Mouse (Mus musculus): ENCODE data around the gene Zfyve26. TPM values are rescaled to one million over a fixed set of nuclear protein-coding genes. Genes with fewer than 3 reads are reported as not detected.

Zfyve26 gene
- polyA plus RNA-seq, 1 experiment from 2014 or later, result 7.0 TPM

- no peak for ATAC-seq
- no peaks in the 10 kb centered on the region for H3K4me1 ChIP-seq (ENCODE audit: control insufficient read depth, insufficient read depth, low read depth, low read length)
- WGBS, result 93% methylated on average over 6 of the region's 6 CpGs
- peaks cover 36% of the 10 kb centered on the region for H3K36me3 ChIP-seq (ENCODE audit: control insufficient read depth, insufficient read depth, low read length)
- H3K9ac ChIP-seq (ENCODE audit: low read depth, low read length), result no peak overlapping the region
- H3K27me3 ChIP-seq (replicated peaks; ENCODE audit: control insufficient read depth, insufficient read depth, low read length), result no peaks in the 10 kb centered on the region
- no peak overlapping the region for H3K4me2 ChIP-seq (ENCODE audit: low read length)
- H3K9me3 ChIP-seq (ENCODE audit: control insufficient read depth, low read length), result no peaks in the 10 kb centered on the region
- H3K4me3 ChIP-seq (ENCODE audit: low read length), result no peak overlapping the region
- no peak overlapping the region for H3K27ac ChIP-seq (ENCODE audit: low read depth, low read length)
Measured at GRCm38 (mm10) chr12:79242921-79243320, 53.2 kb downstream of the Zfyve26 start.

DNA sequence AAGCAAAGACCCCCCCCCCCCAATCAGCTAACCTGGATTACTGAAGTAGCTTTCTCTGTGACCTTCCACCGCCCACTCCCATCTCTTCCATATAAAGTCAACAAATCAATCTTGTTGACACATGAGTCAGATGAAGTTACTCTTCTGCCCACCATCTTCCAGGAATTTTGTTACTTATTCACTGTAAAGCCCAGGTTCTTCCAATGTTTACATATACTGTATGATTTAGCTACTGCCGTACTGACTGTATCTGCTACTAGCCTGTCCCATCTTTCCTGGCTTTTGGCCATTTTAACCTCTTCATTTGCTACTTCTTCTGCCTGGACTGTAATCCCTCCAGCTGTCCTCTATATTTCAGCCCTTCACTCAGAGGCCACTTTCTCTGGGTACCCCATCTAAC is 54.1 kb downstream of the Zfyve26 start:
- Histone ChIP-seq H3K27me3 (replicated peaks; ENCODE audit: control insufficient read depth, insufficient read depth, low read length) (no peaks in the 10 kb centered on the region), H3K4me2 (ENCODE audit: low read length) (no peak overlapping the region), H3K4me1 (ENCODE audit: control insufficient read depth, insufficient read depth, low read depth, low read length) (no peaks in the 10 kb centered on the region), H3K27ac (ENCODE audit: low read depth, low read length) (no peak overlapping the region), H3K4me3 (ENCODE audit: low read length) (no peak overlapping the region), H3K9ac (ENCODE audit: low read depth, low read length) (no peak overlapping the region), H3K36me3 (ENCODE audit: control insufficient read depth, insufficient read depth, low read length) (peaks cover 38% of the 10 kb centered on the region), H3K9me3 (ENCODE audit: control insufficient read depth, low read length) (no peaks in the 10 kb centered on the region)
- 87% methylated on average over 2 of the region's 2 CpGs for WGBS
- no peak for ATAC-seq

GRCm38 (mm10) chr12:79235485-79236080 is 60.5 kb downstream of the Zfyve26 start:
- H3K36me3 ChIP-seq (ENCODE audit: control insufficient read depth, insufficient read depth, low read length), result peaks cover 28% of the 10 kb centered on the region
- no peaks in the 10 kb centered on the region for H3K9me3 ChIP-seq (ENCODE audit: control insufficient read depth, low read length)
- H3K4me3 ChIP-seq (ENCODE audit: low read length), result no peak overlapping the region
- H3K4me2 ChIP-seq (ENCODE audit: low read length), result no peak overlapping the region
- ATAC-seq, result no peak
- H3K27me3 ChIP-seq (replicated peaks; ENCODE audit: control insufficient read depth, insufficient read depth, low read length), result no peaks in the 10 kb centered on the region
- H3K4me1 ChIP-seq (ENCODE audit: control insufficient read depth, insufficient read depth, low read depth, low read length), result no peaks in the 10 kb centered on the region
- H3K27ac ChIP-seq (ENCODE audit: low read depth, low read length), result no peak overlapping the region
- 65% methylated on average over 11 of the region's 11 CpGs for WGBS
- no peak overlapping the region for H3K9ac ChIP-seq (ENCODE audit: low read depth, low read length)

DNA sequence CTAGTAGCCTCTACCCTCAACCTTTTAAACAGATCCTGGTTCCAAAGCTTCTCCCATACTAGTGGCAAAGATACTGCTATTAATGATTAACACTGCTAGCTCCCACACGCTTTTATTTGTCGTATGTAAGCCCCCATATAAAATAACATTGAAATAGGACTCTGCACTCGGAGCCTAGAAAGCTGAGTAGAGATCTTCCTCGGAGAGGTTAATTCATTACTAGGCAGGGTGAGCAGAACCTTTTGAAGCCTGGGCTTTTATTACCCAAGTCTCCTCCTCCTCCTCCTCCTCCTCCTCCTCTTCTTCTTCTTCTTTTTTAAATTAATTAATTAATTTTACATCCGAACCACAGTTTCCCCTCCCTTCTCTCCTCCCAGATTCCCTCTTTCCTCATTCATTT is 78.6 kb downstream of the Zfyve26 start:
- no peak for ATAC-seq
- H3K9me3 ChIP-seq (ENCODE audit: control insufficient read depth, low read length), result no peaks in the 10 kb centered on the region
- H3K36me3 ChIP-seq (ENCODE audit: control insufficient read depth, insufficient read depth, low read length), result no peaks in the 10 kb centered on the region
- H3K4me3 ChIP-seq (ENCODE audit: low read length), result no peak overlapping the region
- H3K27me3 ChIP-seq (replicated peaks; ENCODE audit: control insufficient read depth, insufficient read depth, low read length), result no peaks in the 10 kb centered on the region
- H3K9ac ChIP-seq (ENCODE audit: low read depth, low read length), result no peak overlapping the region
- 65% methylated on average over 5 of the region's 5 CpGs for WGBS
- H3K4me1 ChIP-seq (ENCODE audit: control insufficient read depth, insufficient read depth, low read depth, low read length), result no peaks in the 10 kb centered on the region
- no peak overlapping the region for H3K27ac ChIP-seq (ENCODE audit: low read depth, low read length)
- H3K4me2 ChIP-seq (ENCODE audit: low read length), result no peak overlapping the region

GRCm38 (mm10) chr12:79211447-79211846 is 84.7 kb downstream of the Zfyve26 start:
- ATAC-seq, result no peak
- Histone ChIP-seq H3K4me1 (ENCODE audit: control insufficient read depth, insufficient read depth, low read depth, low read length) (no peaks in the 10 kb centered on the region), H3K4me3 (ENCODE audit: low read length) (no peak overlapping the region), H3K9me3 (ENCODE audit: control insufficient read depth, low read length) (no peaks in the 10 kb centered on the region), H3K9ac (ENCODE audit: low read depth, low read length) (no peak overlapping the region), H3K4me2 (ENCODE audit: low read length) (no peak overlapping the region), H3K36me3 (ENCODE audit: control insufficient read depth, insufficient read depth, low read length) (no peaks in the 10 kb centered on the region), H3K27ac (ENCODE audit: low read depth, low read length) (no peak overlapping the region), H3K27me3 (replicated peaks; ENCODE audit: control insufficient read depth, insufficient read depth, low read length) (no peaks in the 10 kb centered on the region)
- WGBS, result 91% methylated on average over 8 of the region's 8 CpGs

- Histone ChIP-seq H3K27ac (ENCODE audit: low read depth, low read length) (no peak within 1 kb of the TSS), H3K4me2 (ENCODE audit: low read length) (peak within 1 kb of the TSS; percentile 65), H3K36me3 (ENCODE audit: control insufficient read depth, insufficient read depth, low read length) (no peaks in the 10 kb centered on the region), H3K4me3 (ENCODE audit: low read length) (peak within 1 kb of the TSS; percentile 42), H3K27me3 (replicated peaks; ENCODE audit: control insufficient read depth, insufficient read depth, low read length) (no peaks in the 10 kb centered on the region), H3K9ac (ENCODE audit: low read depth, low read length) (peak within 1 kb of the TSS; percentile 24; the same call in 1 of the 2 replicates), H3K4me1 (ENCODE audit: control insufficient read depth, insufficient read depth, low read depth, low read length) (no peaks in the 10 kb centered on the region), H3K9me3 (ENCODE audit: control insufficient read depth, low read length) (no peaks in the 10 kb centered on the region)
- peak; percentile 71; the same call in 1 of the 2 replicates for ATAC-seq
- 5% methylated on average over 13 of the region's 13 CpGs for WGBS
Measured at GRCm38 (mm10) chr12:79208703-79209464, 87.2 kb downstream of the Zfyve26 start, which contains the start of gene Rdh12. Gene Rdh12, plus strand, starts transcription at chr12:79208914.

GRCm38 (mm10) chr12:79201882-79202281 is 94.2 kb downstream of the Zfyve26 start:
- Histone ChIP-seq H3K9ac (ENCODE audit: low read depth, low read length) (no peak overlapping the region), H3K27ac (ENCODE audit: low read depth, low read length) (no peak overlapping the region), H3K4me2 (ENCODE audit: low read length) (no peak overlapping the region), H3K4me3 (ENCODE audit: low read length) (no peak overlapping the region), H3K27me3 (replicated peaks; ENCODE audit: control insufficient read depth, insufficient read depth, low read length) (no peaks in the 10 kb centered on the region), H3K36me3 (ENCODE audit: control insufficient read depth, insufficient read depth, low read length) (no peaks in the 10 kb centered on the region), H3K9me3 (ENCODE audit: control insufficient read depth, low read length) (no peaks in the 10 kb centered on the region), H3K4me1 (ENCODE audit: control insufficient read depth, insufficient read depth, low read depth, low read length) (no peaks in the 10 kb centered on the region)
- WGBS, result 75% methylated on average over 3 of the region's 3 CpGs
- no peak for ATAC-seq

GRCm38 (mm10) chr12:79197105-79197504 is 99.0 kb downstream of the Zfyve26 start:
- 89% methylated on average over 5 of the region's 5 CpGs for WGBS

GRCm38 (mm10) chr12:79193441-79193840 is 102.7 kb downstream of the Zfyve26 start:
- Histone ChIP-seq H3K27ac (ENCODE audit: low read depth, low read length) (no peak overlapping the region), H3K27me3 (replicated peaks; ENCODE audit: control insufficient read depth, insufficient read depth, low read length) (no peaks in the 10 kb centered on the region), H3K36me3 (ENCODE audit: control insufficient read depth, insufficient read depth, low read length) (no peaks in the 10 kb centered on the region), H3K4me3 (ENCODE audit: low read length) (no peak overlapping the region), H3K9ac (ENCODE audit: low read depth, low read length) (no peak overlapping the region), H3K4me2 (ENCODE audit: low read length) (no peak overlapping the region), H3K4me1 (ENCODE audit: control insufficient read depth, insufficient read depth, low read depth, low read length) (peaks cover 17% of the 10 kb centered on the region), H3K9me3 (ENCODE audit: control insufficient read depth, low read length) (no peaks in the 10 kb centered on the region)
- no peak for ATAC-seq
- 15% methylated on average over 3 of the region's 3 CpGs for WGBS

More at GRCm38 (mm10) chr12:79197105-79197504, 99.0 kb downstream of the Zfyve26 start:
- no peaks in the 10 kb centered on the region for H3K9me3 ChIP-seq (ENCODE audit: control insufficient read depth, low read length)
- H3K27me3 ChIP-seq (replicated peaks; ENCODE audit: control insufficient read depth, insufficient read depth, low read length), result no peaks in the 10 kb centered on the region
- H3K27ac ChIP-seq (ENCODE audit: low read depth, low read length), result no peak overlapping the region
- H3K36me3 ChIP-seq (ENCODE audit: control insufficient read depth, insufficient read depth, low read length), result no peaks in the 10 kb centered on the region
- no peak overlapping the region for H3K4me3 ChIP-seq (ENCODE audit: low read length)
- H3K4me2 ChIP-seq (ENCODE audit: low read length), result no peak overlapping the region
- no peak overlapping the region for H3K9ac ChIP-seq (ENCODE audit: low read depth, low read length)
- ATAC-seq, result no peak
- H3K4me1 ChIP-seq (ENCODE audit: control insufficient read depth, insufficient read depth, low read depth, low read length), result no peaks in the 10 kb centered on the region

Data from hindbrain, embryonic 16.5 days (tissue).